Mouse (Mus musculus) urinary bladder, postnatal 36 days (tissue): ENCODE data around the gene Rgsl1.

Experiments
- DNase-seq, 2 experiments: peaks; one replicate each; pipeline ENCODE4 v3.0.0; 2022; ENCODE audit warnings: low spot score in 2 of 2, mixed read lengths in 1 of 2

Rgsl1 gene

DNA sequence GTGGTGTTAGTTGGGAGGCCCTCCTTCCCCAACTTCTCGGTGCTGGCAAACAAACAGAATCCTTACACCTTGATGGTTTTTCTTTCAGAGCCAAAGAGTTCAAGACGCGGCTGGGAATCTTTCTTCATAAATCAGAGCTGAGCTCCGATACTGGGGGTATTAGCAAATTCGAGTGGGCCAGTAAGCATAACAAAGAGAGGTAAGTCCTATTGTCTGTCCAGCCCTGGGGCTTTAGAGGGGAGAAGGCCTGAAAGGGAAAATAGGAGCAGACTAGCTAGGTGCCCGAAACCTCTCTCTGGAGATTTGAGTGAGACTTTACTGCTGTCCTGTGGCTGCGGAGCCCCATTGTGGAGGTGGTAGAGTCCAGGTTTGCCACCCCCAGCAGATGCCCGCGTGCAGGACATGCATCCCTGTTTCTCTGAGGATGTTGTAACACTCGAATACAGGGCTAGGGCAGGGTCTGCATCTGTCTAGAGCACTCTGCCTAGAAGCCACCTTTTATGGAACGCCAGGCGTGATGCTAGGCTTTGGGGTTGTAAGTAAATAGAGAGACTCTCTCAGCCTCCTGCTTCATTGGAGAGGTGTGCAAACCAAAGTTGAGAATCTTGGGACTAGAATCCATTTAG lies 103.1 kb downstream of the Rgsl1 start:
- DNase-seq, result no peak

DNA sequence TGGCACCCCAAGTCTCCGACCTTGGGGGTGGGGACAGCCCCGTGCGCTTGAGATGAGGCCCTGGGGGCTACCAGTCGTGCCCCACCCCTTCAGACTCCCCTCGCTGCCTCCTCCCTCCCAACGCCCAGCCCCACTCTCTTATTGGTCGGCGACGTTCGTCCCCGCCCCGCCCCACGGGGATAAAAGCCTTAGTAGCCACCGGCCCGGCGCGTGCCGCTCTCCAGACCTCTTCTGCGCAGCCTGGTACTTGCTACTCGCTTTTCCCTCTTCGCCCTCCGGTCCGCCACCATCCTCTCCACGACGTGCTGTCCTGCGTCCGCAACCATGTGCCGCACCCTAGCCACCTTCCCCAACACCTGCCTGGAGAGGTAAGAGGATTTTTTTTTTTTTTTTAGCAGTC lies 103.8 kb downstream of the Rgsl1 start, which contains the start of gene Rgs16:
Gene Rgs16 (plus strand): TSS at position 205 of the 400 bp plus-strand sequence.
- peak; percentile 60 to 79 for DNase-seq

DNA sequence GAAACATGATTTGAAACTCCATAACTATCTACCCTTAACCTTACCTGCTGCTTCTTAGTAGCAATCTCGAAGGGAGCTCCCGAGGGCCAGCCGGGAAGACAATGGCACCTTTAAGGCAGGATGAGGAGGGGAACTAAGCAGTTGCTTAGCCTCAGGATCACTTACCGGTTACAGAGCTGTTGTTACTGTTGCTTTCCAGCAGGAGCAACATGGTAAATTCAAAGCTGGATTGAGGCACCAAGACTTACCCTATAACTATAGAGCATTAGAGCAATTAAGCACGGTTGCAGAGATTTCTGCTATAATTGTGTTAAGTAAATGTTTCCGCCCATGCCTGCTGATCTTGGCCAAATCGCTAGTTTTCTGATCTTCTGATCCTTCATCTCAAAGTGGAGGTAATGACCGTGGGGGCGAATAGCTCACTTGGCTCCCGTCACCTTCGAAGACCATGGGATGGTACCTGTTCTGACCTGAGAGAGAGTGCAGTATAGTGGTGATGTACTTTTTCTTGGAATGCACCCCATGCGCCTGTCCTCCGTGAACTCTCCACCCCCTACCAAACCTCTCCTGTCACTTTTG lies 104.4 kb downstream of the Rgsl1 start:
- DNase-seq, result no peak

DNA sequence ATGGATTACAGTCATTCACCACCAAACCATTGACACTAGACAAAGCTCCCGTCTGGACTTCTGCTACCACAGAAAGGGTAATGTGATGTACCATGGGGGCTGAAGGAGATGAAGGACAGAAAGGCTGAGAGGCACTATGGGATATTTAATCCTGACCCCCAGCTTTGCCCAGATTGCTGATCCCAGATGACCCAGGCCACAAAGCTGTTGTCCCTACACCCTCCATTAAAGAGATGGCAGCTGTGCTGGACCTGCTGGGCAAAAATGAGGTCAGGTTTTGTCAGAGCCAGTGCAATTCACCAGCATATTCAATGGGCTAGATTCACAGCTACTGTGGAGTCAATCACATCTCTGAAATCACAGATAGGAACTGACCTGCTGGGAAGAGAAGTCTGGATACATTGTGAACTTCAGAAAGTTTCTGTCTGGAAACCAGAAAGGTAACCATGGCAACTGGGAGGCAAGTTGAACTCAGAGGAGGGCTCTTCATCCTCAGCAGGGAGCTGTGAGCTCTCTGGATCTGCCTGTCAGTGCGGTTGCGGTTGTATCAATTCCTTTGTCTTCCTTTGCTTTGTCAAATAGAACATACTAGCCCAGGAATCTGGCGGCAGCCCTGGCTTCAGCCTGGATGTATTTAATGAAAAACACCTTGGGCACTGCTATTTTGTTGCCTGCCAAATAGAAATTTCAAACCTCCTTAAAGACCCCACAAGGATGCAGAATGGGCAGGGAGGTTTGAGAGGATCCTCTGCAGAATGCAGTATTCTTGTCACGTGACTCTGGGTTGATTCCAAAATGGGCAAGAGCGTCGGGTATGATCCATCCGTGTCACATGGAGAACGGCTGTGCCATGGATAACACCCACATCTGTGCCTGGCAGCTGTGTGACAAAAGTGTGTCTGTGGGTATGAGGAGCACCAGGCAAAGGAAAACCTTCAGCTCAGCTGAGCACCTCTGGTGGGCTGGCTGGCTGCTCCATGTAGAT lies 106.5 kb downstream of the Rgsl1 start:
- DNase-seq, result no peak

DNA sequence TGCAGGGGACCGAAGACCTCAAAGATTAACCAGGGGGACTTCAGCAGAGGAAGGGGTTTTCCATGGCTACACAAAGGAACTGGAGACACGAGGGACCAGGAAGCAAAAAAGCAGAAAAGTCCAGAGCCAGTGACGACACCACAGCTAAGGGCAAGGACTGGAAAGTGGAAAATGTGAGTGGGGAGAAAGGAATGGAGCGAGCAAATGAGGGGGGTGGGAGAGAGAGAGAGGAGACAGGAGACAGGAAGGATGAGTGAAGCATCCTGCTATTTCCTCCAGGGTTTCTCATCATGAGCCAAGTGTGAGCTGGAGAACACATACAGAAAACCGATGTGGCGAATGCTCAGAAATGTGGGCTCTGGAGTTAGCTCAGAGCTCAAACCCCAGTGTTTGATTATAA lies 107.8 kb downstream of the Rgsl1 start:
- DNase-seq, result no peak

DNA sequence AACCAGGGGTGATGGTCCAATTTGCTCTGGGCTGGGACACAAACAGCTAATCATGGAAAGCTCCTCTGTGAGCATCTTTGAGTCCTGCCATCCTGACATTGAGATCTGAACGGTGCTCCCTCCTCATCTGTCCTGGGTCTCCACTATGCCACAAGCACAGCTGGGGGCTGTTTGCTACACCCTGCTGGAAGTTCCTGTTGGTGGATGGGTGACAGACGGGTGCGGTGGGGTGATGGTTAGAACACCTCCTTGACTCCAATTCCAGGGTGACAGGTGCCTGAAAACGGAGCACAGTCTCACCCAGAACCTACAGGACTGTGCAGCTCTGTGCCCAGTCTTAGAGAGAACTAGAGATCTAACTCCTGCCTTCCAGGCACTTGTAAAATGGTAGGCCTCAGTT lies 109.1 kb downstream of the Rgsl1 start:
- no peak for DNase-seq

DNA sequence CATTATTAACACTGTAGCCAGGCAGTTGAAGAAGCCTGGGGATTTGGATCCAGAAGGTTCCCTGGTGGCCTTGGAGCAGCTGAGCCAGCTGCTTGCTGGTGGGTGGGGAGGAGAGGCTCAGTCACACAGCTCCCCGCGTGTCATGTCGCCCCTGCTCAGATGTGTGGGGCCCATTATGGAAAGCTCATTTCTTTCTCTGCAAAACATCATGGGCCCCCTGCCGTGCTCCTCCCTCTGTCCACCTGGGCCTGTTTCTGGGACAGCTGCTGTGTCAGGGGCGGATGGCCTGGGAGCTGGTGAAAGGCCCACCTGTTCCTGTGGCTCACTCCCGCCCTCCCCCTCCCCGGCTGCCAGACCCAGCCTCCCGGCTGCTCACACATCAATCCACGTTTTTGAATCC lies 110.8 kb downstream of the Rgsl1 start:
- no peak for DNase-seq

DNA sequence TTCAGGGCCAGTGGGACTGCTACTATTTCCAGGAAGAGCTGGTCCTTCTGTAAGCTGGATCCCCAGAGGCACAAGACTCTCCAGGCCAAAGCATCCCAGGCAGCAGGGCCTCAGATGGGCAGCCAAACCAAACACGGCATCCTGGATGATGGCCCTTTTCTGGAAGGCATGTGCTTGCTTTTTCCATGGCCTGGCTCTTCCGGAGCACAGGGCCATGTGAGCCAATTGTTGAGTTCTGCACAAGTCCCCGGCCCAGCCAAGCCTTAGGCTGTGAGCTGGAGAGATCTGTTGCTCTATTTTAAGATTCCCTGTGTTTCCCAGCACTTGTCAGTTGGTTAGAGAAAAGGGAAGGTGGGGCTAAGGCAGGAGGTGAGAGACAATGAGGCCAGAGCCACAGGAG lies 113.3 kb downstream of the Rgsl1 start:
- peak in 1 of 2 experiments; percentile 51 for DNase-seq

DNA sequence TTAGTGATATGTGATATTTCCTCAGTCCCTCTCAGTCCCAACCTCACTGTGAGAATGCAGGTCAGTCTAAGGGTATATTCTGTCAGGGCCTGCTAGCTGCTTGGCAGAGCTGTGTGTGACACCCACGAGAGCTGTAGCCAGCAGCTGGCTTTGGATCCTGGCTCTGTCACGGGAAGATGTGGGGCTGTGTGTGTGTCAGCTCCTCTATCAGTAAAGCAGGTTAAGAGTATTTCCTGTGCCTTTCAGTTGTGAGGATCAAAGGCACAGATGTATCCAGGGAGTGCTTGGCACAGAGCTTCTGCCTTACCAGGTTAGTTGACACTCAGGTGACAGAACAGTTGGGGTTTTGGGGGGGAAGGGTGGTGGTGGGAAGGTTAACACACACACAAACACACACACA lies 114.1 kb downstream of the Rgsl1 start:
- DNase-seq, result no peak
